Mouse (Mus musculus): ENCODE data around the gene Fbf1. TPM values are rescaled to one million over a fixed set of nuclear protein-coding genes. Genes with fewer than 3 reads are reported as not detected.

Gene Fbf1
- total RNA-seq, 2 experiments from 2014 or later, result 30.9 to 42.1 TPM

Other genes with a start within 250 kb of the Fbf1 start
- gene Sap30bp, start 234.9 kb downstream of the Fbf1 start, total RNA-seq (2021), result 10 to 100 TPM; 37.3 to 47.6 TPM
- 10 to 100 TPM; 17.1 to 27.1 TPM for gene Recql5, start 234.7 kb downstream of the Fbf1 start, total RNA-seq (2021)
- gene Itgb4, start 193.5 kb downstream of the Fbf1 start, total RNA-seq (2021), result 1 to 10 TPM; 3.1 to 3.7 TPM
- 10 to 100 TPM; 26.8 to 33.1 TPM for gene Galk1, start 155.4 kb downstream of the Fbf1 start, total RNA-seq (2021)
- gene H3f3b, start 140.2 kb downstream of the Fbf1 start, total RNA-seq (2021), result 100 to 1,000 TPM; 248 to 269 TPM
- 10 to 100 TPM; 16.2 to 19.2 TPM for gene Unk, start 137.8 kb downstream of the Fbf1 start, total RNA-seq (2021)
- 1 to 10 TPM; 1.0 to 1.3 TPM for gene Unc13d, start 90.2 kb downstream of the Fbf1 start, total RNA-seq (2021)
- gene Wbp2, start 81.2 kb downstream of the Fbf1 start, total RNA-seq (2021), result 100 to 1,000 TPM; 163 to 187 TPM
- 10 to 100 TPM; 14.6 to 23.5 TPM for gene Trim47, start 41.0 kb downstream of the Fbf1 start, total RNA-seq (2021)
- 10 to 100 TPM; 12.9 to 13.1 TPM for gene Trim65, start 37.0 kb downstream of the Fbf1 start, total RNA-seq (2021)
- gene Mrpl38, start 29.3 kb downstream of the Fbf1 start, total RNA-seq (2021), result 100 to 1,000 TPM; 106 to 115 TPM
- gene Ten1, start 30.7 kb upstream of the Fbf1 start, total RNA-seq (2021), result 10 to 100 TPM; 17.3 to 20.7 TPM
- 100 to 1,000 TPM; 208 to 244 TPM for gene Acox1, start 30.9 kb upstream of the Fbf1 start, total RNA-seq (2021)
- gene Evpl, start 69.9 kb upstream of the Fbf1 start, total RNA-seq (2021), result 1 to 10 TPM in 1 of 2 experiments, under 1 TPM in 1; 0.56 to 1.0 TPM
- gene Srp68, start 106.1 kb upstream of the Fbf1 start, total RNA-seq (2021), result 10 to 100 TPM; 72.8 to 75.2 TPM
- gene Galr2, start 112.8 kb upstream of the Fbf1 start, total RNA-seq (2021), result under 1 TPM; 0.20 to 0.29 TPM
- gene Exoc7, start 139.1 kb upstream of the Fbf1 start, total RNA-seq (2021), result 10 to 100 TPM; 53.4 to 54.2 TPM
- under 1 TPM; 0.10 to 0.13 TPM for gene Foxj1, start 167.2 kb upstream of the Fbf1 start, total RNA-seq (2021)
- 1 to 10 TPM; 3.7 to 6.8 TPM for gene Rnf157, start 244.9 kb upstream of the Fbf1 start, total RNA-seq (2021)